Mouse (Mus musculus) induced T-regulatory cell, adult 2 months (primary cell): ENCODE measurements at regions not wholly inside any gene's neighbourhood (a gene's known extent, or its start where the extent isn't known, plus 50 kb on each side); places are given as distances from the start of the nearest gene placed in this dataset.

Experiments
- DNase-seq: peaks from one replicate; pipeline ENCODE4 v3.0.0-alpha.2; 2012; ENCODE audit warnings: low read depth

- no peak for DNase-seq
Observed at GRCm38 (mm10) chr13:69867296-69868065, 65.3 kb downstream of the Med10 start.

DNA sequence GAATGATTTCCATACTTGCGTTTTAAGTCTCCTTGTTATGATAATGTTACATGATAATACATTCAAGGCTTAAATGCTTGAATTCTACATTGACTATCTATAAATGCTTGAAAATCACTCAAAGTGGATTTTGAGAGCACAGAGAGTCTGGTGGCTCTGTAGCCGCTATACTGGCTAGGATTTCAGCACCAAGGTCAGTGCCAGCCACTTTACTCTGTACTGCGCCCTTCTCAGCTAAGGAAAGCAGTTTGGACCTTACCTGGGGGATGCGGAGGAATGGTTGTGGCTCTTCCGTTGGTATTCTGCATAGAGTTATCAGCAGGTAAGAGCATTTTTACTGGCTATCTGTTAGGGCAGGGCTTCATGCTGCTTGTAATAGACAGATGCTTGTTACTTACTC, 94.3 kb downstream of the Med10 start:
- DNase-seq, result no peak

GRCm38 (mm10) chr13:69901139-69901538, 98.9 kb downstream of the Med10 start:
- no peak for DNase-seq

DNA sequence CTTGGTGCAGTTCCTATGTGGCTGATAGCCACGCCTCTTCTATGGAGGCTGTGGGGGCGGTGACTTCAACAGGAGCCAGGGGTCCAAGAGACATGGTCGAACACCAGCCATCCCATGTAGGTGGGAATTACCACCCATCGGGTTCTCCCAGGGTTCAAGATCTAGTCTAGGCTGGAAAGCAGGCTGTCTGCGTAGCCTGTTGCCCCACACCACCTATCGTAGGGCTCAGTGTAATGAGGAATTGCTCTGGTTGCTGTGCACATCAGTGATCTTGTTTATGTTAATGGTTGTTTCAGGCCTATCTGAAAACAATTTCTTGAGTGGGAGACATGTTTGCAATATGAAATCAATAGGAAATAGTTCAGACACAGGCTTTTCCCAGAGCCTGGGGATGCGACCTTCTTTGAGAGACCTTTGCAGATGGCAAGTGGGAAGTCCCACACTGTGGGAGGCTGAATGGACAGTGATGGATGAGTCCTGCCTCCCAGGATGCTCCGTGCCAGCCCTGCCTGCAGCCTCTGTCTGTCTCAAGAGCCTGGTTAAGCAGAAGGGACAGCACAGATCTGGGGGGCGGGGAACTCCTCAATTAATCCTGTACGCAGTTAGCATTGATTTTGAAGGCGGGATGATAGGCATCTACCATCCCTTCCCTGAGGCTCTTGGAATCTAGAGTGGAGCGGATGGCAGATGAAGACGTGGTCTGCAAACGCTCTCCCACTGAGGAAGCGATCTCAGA, 104.8 kb downstream of the Med10 start:
- DNase-seq, result no peak

GRCm38 (mm10) chr13:69915796-69916195, 113.6 kb downstream of the Med10 start:
- no peak for DNase-seq

DNA sequence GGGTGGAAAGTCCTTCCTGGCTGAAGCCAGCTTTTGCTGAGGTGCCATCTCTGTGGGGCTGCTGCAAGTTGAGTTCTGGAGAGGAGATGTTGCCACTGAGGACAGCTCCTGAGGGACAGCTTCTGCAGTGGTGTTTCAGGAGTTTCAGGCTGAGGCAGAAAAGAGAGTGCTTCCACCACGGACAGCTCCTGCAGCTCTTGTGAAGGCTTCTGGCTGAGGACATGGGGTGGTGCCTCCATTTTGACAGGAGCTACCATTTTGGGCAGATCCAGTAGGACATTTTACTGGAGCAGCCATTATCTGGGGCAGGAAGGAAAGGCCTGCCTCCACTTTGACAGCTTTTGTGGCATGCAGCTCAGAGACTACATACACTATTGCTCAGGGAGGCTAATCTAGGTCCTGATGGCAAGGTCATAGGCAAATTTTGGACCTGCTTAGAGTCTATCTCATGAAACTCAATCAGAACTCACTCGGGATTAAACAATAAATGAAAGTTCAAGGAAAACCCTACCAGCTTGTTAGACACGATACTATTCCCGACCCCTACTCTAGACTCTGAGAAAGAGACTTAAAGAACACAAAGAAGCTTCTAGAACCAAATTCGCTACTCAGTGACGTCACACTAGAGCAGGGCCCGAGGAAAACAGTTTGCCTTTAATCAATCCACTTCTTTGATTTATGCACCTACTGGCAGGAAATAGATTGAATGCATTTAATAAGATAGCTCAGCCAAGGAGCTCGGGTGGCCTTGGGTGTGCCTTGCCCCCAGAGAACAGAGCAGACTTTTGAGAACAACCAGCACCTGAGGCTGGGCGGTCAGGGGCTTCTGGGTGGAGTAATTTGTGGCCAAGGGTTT, 130.7 kb downstream of the Med10 start:
- DNase-seq, result no peak

- DNase-seq, result no peak
Observed at GRCm38 (mm10) chr13:69933551-69933845, 131.3 kb downstream of the Med10 start.

DNA sequence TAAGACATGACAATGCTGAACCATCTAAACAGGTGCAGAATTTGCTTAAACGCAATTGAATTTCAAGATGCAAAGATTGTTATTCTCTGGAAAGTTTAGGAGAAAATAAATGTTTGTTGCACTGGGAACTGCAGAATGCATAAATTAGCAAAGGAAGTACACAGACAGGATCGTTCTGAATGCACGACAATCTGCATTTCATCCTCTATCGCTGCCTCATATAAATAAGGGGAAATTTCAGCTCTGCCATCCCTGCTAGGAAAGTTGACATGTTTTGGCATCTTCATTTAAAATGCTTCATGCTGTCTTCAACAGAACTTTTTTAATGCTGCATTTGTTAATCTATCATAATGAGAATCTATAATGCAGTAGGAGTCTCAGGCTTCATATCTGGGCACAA, 137.6 kb downstream of the Med10 start:
- DNase-seq, result no peak

- no peak for DNase-seq
Observed at GRCm38 (mm10) chr13:69944651-69945050, 142.5 kb downstream of the Med10 start.

DNA sequence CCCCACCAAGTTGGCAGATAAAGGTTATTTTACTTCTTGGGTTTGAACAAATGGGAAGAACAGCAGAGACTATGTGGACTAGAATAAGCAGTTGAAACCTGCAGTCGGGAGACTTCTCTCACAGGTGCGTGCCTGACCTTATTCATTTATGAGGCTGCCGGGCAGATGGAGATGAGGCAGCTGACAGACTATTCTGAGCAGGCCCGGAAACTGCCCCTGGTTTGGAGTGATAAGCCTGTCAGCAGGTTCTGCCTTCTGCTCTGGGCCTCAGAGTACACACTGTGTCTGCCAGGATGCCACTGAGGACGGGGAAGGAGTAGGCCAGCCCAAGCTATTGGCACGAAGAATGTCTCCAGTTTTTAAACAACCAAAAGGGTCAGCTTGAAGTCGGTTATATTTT, 144.4 kb downstream of the Med10 start:
- no peak for DNase-seq

GRCm38 (mm10) chr13:69952061-69952460, 149.9 kb downstream of the Med10 start:
- no peak for DNase-seq

GRCm38 (mm10) chr13:69954171-69954570, 152.0 kb downstream of the Med10 start:
- DNase-seq, result no peak

DNA sequence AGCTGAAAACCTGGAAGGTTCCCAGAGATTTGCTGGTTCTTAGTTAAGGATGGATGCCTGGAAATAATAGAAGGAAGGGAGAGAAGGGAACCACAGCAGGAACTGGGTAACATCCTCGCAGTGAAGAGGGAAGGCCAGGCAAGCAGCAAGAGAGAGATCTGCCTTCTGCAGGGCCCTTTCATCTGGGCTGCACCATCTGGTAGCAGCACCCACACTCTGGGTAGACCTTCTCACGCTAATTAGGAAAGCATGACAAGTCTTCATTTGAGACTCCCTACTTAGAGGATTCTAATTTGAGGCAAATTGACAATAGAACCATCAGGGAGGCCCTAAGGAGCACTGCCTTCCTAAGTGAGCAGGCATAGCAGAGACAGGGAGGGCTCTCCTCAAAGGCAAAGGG, 153.3 kb downstream of the Med10 start:
- no peak for DNase-seq

- no peak for DNase-seq
Observed at GRCm38 (mm10) chr13:69963944-69964343, 161.7 kb downstream of the Med10 start.

DNA sequence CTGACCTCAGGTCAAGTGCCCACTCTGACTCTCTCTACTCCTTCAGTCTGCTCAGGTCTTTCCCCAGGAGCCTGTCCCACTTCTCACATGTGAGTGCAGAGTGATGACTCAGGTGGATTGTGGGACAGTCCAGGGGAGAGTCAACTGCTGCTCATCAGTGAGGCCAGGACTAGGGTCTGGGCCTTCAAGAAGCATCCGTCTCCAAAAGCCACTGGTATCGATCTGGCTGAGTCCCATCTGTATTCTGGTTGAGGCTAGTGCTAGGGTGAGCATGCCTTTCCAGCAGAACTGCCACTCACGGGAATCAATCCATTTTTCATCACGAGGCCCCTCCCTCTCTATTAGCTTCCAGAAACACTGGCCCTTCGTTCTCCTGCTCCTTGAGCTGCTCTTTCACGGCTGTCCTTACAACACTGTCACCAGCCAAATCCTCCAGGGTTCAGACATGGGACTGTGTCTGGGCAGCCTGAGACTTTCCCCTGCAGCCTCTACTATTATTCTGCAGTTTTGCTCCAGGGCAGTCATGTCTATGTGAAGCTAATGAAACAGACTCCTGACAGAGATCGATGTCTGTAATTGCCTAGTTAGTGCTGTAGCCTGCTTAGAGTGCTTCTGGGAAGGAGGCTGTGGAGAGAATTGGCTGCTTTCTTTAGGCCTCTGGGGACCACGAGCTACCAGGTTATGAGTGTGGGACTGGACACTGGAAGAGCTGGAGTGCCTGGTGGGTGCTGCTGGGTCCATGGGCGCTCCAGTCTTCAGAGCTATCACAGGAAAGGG, 169.3 kb downstream of the Med10 start:
- no peak for DNase-seq

- no peak for DNase-seq
Observed at GRCm38 (mm10) chr13:69974835-69975234, 172.6 kb downstream of the Med10 start.

- DNase-seq, result no peak
Observed at GRCm38 (mm10) chr13:69984159-69984558, 182.0 kb downstream of the Med10 start.

DNA sequence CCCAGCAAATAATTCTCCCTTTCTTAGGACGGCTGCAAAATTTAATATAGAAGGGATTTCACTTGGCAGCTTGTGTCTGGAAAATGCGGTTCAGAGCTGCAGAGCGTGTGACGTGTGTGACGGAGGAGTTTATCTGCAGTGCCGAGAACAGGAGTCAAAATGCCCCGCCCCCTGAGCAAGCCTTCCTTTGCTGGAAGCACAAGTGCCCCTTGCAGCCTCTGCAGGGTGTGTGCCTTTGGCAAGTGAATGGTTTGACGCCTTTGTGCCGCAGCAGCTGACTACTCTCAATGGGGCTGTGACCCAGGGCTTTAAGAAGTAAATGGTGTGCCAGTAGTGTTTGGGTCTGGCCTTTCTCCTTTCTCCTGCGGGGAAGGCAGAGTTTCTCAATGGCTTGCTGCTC, 185.0 kb downstream of the Med10 start:
- no peak for DNase-seq

DNA sequence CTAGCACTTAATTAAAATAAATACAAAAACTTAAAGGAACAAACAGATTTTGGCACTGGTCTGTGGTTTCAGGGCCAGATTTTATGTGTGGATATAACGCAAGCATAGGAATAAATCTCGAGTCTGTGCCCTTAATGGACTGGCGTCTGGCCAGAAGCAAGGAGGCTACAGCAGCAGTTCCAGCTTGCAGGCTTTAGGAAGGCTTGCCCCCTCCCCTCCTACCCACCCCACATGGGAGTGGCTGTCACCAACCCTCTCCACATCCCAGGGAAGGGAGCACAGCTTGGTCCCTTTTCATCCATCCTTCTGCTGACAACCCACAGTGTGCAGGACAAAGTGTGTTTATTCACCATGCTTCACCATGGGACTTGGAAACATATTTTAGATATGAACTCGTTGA, 186.1 kb downstream of the Med10 start:
- no peak for DNase-seq

GRCm38 (mm10) chr13:69991253-69991891, 189.2 kb downstream of the Med10 start:
- peak; percentile 21 for DNase-seq

GRCm38 (mm10) chr13:69991892-69992261, 189.7 kb downstream of the Med10 start:
- DNase-seq, result no peak

DNA sequence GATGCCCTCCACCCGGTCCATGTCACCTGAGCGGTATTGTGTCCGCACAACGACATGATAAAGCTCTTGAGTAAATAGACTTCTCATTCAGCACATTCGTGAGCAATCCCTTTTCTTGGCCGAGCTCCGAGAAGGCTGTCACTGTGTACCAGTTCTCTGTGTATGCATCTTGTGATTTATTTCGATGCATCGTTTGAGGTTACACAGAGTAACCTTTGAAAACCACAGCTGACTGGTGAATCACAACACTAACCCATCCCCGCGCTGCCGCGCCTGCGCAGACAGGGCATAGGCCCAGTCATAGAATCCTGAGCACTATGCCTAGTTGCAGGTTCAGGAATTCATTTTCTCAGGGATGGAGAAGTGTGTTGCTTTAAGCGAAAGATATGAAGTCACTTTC, 201.4 kb downstream of the Med10 start:
- DNase-seq, result no peak
